In the genomic region with DNA sequence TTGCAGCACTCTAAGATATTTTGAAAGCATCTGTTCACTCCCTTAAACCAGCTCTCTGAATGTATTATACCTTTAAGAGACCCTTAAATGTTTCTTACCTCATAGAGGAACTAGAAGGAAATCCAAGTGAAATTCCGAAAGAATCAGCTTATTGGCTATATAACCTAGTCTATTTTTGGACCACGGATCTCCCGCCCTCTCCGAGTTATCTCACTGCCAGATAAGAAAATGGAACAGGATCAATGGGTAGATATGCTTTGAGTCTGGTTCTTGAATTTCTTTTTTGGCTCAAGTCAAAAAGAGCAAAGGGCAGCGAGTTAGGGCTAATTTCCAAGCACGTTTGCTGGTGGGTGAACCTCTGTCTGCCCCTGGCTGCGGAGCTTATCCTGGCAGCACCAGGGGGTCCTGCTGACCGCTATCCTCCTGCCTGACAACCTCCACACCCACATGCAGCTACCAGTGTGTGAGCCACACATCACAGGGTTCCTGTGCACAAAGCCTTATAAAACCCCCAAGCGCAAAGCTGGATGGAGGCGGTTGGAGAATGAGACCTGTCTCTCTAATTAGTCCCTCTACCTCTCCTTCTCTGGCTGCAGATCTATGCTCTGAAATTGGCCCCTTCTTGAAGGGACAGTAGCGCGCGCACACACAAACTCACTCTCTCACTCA, we compare ENCODE assay signal across 8 mouse cellular contexts. TPM values are rescaled to one million over a fixed set of nuclear protein-coding genes. Genes with fewer than 3 reads are reported as not detected.
A peak's percentile ranks its signal among the peaks of the same experiment; 100 is the strongest.
DNase-seq lines count a peak whose midpoint lies in the region; ATAC-seq lines count a peak whose summit lies in the region.

No protein-coding gene starts in this region.

- H3K4me1 ChIP-seq in heart, embryonic 14.5 days (ENCODE audit: control insufficient read depth in 2 of 2, insufficient read depth in 2 of 2, low read length in 2 of 2), result peaks cover 7 to 14% of the 10 kb centered on the region in 2 experiments; a peak in 3 of 4 replicates
- peaks cover 14% of the 10 kb centered on the region for H3K4me1 ChIP-seq in hindbrain, embryonic 14.5 days (replicated peaks; ENCODE audit: control insufficient read depth, insufficient read depth, low read length)
- peaks cover 7% of the 10 kb centered on the region; the same call in 1 of the 2 replicates for H3K4me1 ChIP-seq in midbrain, embryonic 13.5 days (replicated peaks)

- no peaks in the 10 kb centered on the region for H3K9me3 ChIP-seq in heart, embryonic 14.5 days (ENCODE audit: control insufficient read depth, low read length)
- no peaks in the 10 kb centered on the region for H3K9me3 ChIP-seq in hindbrain, embryonic 14.5 days (ENCODE audit: control insufficient read depth, low read length)
- H3K9me3 ChIP-seq in midbrain, embryonic 13.5 days, result no peaks in the 10 kb centered on the region

- DNase-seq in heart, adult 8-10 months (ENCODE audit: low spot score), result no peak
- peak; percentile 18 for DNase-seq in embryo, embryonic 9.5 days (ENCODE audit: extremely low spot score)
- DNase-seq in hindbrain, embryonic 14.5 days (ENCODE audit: low spot score), result peak; percentile 28
- DNase-seq in thymus, adult 18-20 months, result no peak
- DNase-seq in spleen, postnatal 10 days (ENCODE audit: low spot score in 2 of 2), result no peak
- no peak for DNase-seq in kidney, postnatal 14 days

- 0 out of 2 replicates have a peak overlapping the region, but pooled peaks have one; percentile 14 for H3K9ac ChIP-seq in heart, embryonic 14.5 days (ENCODE audit: low read length)
- peak overlapping the region; percentile 90 for H3K9ac ChIP-seq in hindbrain, embryonic 14.5 days
- H3K9ac ChIP-seq in midbrain, embryonic 13.5 days (replicated peaks), result peak overlapping the region; percentile 79

- no peak for ATAC-seq in heart, embryonic 14.5 days (ENCODE audit: insufficient number of reproducible peaks, insufficient read depth, low FRiP score, low read depth)
- peak; percentile 28 for ATAC-seq in hindbrain, embryonic 14.5 days (ENCODE audit: low FRiP score)
- peak; percentile 46 for ATAC-seq in midbrain, embryonic 13.5 days

- peak overlapping the region; percentile 38 to 40 for H3K4me3 ChIP-seq in heart, embryonic 14.5 days (ENCODE audit: control insufficient read depth in 1 of 2, insufficient read depth in 1 of 2, low read depth in 1 of 2, low read length in 2 of 2)
- H3K4me3 ChIP-seq in hindbrain, embryonic 14.5 days (replicated peaks; ENCODE audit: low read length), result peak overlapping the region; percentile 71
- peak overlapping the region; percentile 68 for H3K4me3 ChIP-seq in midbrain, embryonic 13.5 days (replicated peaks)

- 3% methylated on average over 13 of the region's 13 CpGs for WGBS in heart, embryonic 14.5 days
- 6% methylated on average over 13 of the region's 13 CpGs for WGBS in hindbrain, embryonic 14.5 days
- WGBS in midbrain, embryonic 13.5 days, result 10% methylated on average over 13 of the region's 13 CpGs

- H3K27me3 ChIP-seq in heart, embryonic 14.5 days (ENCODE audit: control insufficient read depth, insufficient read depth, low read length), result peaks cover 14% of the 10 kb centered on the region
- no peaks in the 10 kb centered on the region for H3K27me3 ChIP-seq in hindbrain, embryonic 14.5 days (ENCODE audit: control insufficient read depth, insufficient read depth, low read length)
- no peaks in the 10 kb centered on the region; the same call in 1 of the 2 replicates for H3K27me3 ChIP-seq in midbrain, embryonic 13.5 days

- H3K4me2 ChIP-seq in heart, embryonic 14.5 days (ENCODE audit: low read length), result peak overlapping the region; percentile 90
- H3K4me2 ChIP-seq in hindbrain, embryonic 14.5 days (replicated peaks), result peak overlapping the region; percentile 95
- peak overlapping the region; percentile 91 for H3K4me2 ChIP-seq in midbrain, embryonic 13.5 days (replicated peaks)

- no peak overlapping the region for H3K27ac ChIP-seq in heart, embryonic 14.5 days (replicated peaks in 1 of 2; ENCODE audit: control insufficient read depth in 1 of 2, insufficient read depth in 1 of 2, low read depth in 2 of 2, low read length in 2 of 2)
- H3K27ac ChIP-seq in hindbrain, embryonic 14.5 days, result peak overlapping the region; percentile 89
- peak overlapping the region; percentile 64 for H3K27ac ChIP-seq in midbrain, embryonic 13.5 days

- no peaks in the 10 kb centered on the region for H3K36me3 ChIP-seq in heart, embryonic 14.5 days (ENCODE audit: control insufficient read depth, insufficient read depth, low read length)
- H3K36me3 ChIP-seq in hindbrain, embryonic 14.5 days (replicated peaks; ENCODE audit: control insufficient read depth, insufficient read depth), result no peaks in the 10 kb centered on the region
- H3K36me3 ChIP-seq in midbrain, embryonic 13.5 days, result no peaks in the 10 kb centered on the region

RNA-seq across cellular contexts. Expression of gene Grm3, which starts 0.5 kb away (rescaled TPM):
- 0.16 and 0.39 TPM in 2 replicates for polyA plus RNA-seq in heart, embryonic 14.5 days (2014; fragmentation: Nextera tagmentation; extraction: Ambion mirVana)
- under 1 TPM in 1 of 4 experiments, not detected in 3; 0.09 TPM for total RNA-seq in heart, adult 8-10 months (2022)
- 46.2 and 58.4 TPM in 2 replicates for polyA plus RNA-seq in hindbrain, embryonic 14.5 days (2014; fragmentation: Nextera tagmentation; extraction: Ambion mirVana)
- polyA plus RNA-seq in midbrain, embryonic 13.5 days (2015; fragmentation: Nextera tagmentation; extraction: Ambion mirVana), result 17.8 and 20.7 TPM in 2 replicates

Comparison
In these comparisons a context has a peak if more than half of its experiments do, and no peak if none do; other contexts are left out.
1. H3K27ac ChIP-seq: peak in hindbrain, embryonic 14.5 days (single experiment) and midbrain, embryonic 13.5 days (single experiment); none in heart, embryonic 14.5 days (0 of 2).
2. H3K9ac ChIP-seq: peak in every context shown above with its lines; median percentile 90 in hindbrain, embryonic 14.5 days; 79 in midbrain, embryonic 13.5 days; 14 in heart, embryonic 14.5 days.
3. DNase-seq: peak in embryo, embryonic 9.5 days (single experiment) and hindbrain, embryonic 14.5 days (single experiment); none in heart, adult 8-10 months (single experiment), thymus, adult 18-20 months (0 of 2), spleen, postnatal 10 days (0 of 2) and kidney, postnatal 14 days (single experiment).
4. RNA of gene Grm3, which starts 0.5 kb away (polyA plus RNA-seq): 46.2 to 58.4 TPM in hindbrain, embryonic 14.5 days and 17.8 to 20.7 TPM in midbrain, embryonic 13.5 days; 0.16 to 0.39 TPM in heart, embryonic 14.5 days; every median in the first group is over 10 times any median in the second.
5. Peak in every context shown above with its lines, with median percentiles within 50 percentile points of each other: H3K4me2 ChIP-seq and H3K4me3 ChIP-seq.